Mouse (Mus musculus) left cerebral cortex, postnatal 25 days (tissue): ENCODE results near the gene Sp2. TPM values are rescaled to one million over a fixed set of nuclear protein-coding genes. Genes with fewer than 3 reads are reported as not detected.
A peak's percentile ranks its signal among the peaks of the same experiment; 100 is the strongest.

ENCODE experiments used
- DNase-seq, 2 experiments: peaks; one replicate each; pipeline ENCODE4 v3.0.0; 2022; ENCODE audit warnings: low spot score in 2 of 2, mixed read lengths in 1 of 2
- intact Hi-C: fragments of 180-260 bp; cut with DNase I; formaldehyde crosslinking; loops from one replicate; pipeline ENCODE4 v1.15.1; 2025
- total RNA-seq, 2 experiments: library from RNA; stranded (reverse); gene quantifications; 2 replicates each; pipeline ENCODE4 v1.2.3; 2021

The Sp2 gene
- total RNA-seq, 2 experiments from 2014 or later = 12.8 to 13.5 TPM

GRCm38 (mm10) chr11:96996773-96997379 is 14.1 kb upstream of the Sp2 start:
- intact Hi-C loops = no loop called here
- no peak for DNase-seq

DNA sequence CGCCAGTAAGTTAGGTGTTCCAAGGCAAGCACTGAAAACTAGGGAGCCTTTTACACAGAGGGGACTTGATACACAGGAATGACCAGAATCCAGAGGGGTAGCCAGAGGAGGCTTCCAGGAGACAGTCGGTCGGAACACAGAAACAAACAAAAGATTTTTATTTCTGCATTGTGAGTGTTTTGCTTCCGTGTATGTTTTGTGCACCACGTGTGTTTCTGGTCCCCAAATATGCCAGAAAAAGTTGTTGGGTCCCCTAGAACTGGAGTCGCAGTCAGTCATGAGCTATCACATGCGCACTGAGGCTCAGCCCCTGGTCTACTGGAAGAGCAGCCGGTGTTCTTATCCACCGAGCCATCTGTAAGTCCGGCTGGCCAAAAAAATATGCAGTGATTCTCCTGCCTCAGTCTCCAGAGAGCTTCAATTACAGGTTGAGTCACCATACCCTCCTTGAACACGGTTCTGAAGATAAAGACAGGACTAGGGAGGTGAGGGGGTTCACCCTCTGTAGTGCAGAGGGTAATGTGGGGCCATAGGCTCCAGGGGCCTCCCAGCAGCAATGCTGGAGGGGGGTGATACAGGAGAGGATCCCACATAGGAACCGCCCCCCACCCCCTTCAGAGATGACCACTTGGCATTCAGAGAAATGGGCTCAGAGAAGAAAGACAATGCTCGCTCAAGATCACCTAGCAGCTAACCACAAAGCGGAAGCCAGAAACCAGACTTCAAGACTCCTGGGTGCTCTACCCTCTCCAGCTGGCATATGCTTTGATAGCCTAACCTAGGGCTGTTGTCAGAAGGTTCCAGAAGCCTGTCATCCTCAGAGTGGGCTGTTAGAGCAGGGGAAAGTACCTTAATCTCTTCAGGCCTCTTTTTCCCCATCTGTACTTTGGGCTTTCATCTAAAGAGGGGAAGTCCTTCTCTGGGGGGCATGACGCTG is 13.3 kb upstream of the Sp2 start:
- no peak for DNase-seq
- intact Hi-C loops = no loop called here

DNA sequence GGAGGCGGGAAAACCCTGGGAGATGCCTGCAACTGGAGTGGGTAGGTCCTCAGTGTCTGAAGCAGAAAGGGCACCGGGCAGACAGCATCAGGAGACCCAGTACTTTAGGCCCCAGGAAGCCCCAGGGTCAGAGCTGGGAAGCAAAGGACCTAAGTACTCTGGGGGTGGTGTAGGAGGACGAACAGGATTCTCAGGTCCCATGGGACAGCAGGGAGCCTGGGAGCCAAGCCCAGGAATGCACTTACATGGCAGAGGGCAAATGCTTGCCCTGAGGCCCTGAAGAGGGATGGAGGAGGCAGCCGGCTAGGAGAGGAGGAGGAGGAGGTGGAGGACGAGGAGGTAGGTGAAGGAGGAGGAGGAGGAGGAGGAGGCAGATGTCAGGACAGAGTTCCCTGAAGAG is 12.3 kb upstream of the Sp2 start:
- DNase-seq = no peak
- intact Hi-C loops = no loop called here

DNA sequence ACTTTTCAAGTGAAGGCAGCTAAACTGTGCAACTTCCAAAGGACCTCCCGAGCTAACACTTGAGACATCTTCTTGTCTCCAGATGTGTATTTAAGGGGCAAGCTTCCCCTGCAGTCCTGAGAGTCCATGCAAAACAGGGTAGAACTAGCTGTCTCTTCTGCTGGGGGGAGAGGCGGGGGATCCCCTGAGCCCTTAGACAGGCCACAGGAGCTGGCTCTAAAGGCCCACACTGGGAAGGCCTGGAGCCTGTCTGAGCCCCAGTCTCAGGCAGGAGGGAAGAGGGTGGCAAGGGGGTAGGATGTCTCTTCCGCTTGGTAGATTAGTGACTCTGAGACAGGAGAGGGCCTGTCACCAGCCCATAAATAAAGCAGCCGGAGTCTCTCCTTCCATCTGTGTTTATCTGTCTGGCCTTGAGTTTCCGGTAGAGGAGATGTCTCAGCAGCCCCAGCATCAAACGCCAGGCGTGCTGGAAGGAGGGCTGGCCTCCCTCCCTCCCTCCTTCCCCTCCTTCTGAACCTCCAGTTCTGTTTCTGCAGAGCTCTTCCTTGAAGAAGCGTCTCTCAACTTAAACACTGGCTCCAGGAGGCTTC is 10.1 kb upstream of the Sp2 start:
- DNase-seq = no peak
- intact Hi-C loops = no loop called here

GRCm38 (mm10) chr11:96991501-96991900 is 8.7 kb upstream of the Sp2 start:
- intact Hi-C loops = no loop called here
- DNase-seq = peak in 1 of 2 experiments; percentile 37

GRCm38 (mm10) chr11:96987873-96988655 is 5.3 kb upstream of the Sp2 start:
- intact Hi-C loops = loop anchor here (10.0 kb wide), 1 partner anchor 157 kb away; no protein-coding TSS in a partner anchor
- DNase-seq = peak in 1 of 2 experiments; percentile 33

GRCm38 (mm10) chr11:96986463-96986862 is 3.7 kb upstream of the Sp2 start:
- intact Hi-C loops = loop anchor here (10.0 kb wide), 1 partner anchor 158 kb away; no protein-coding TSS in a partner anchor
- DNase-seq = no peak

DNA sequence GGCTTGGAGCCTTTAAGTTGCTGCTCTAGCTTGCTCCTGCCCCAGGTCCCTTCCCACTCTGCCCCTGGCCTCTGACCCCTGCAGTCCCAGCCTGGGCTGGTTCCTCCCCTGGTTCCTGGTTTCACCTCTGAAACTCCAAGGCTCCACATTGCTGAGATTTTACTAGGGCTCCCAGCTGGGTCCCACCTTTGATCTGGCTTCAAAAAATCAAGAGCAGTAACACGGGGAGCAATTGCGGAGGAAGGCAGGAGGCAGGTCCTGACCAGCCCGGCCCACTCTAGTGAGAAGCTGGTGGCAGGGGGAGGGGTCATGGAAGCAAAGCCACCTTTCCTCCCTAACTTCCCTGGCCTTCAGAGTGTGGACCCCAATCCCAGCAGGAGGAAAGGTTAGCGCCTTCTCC is 2.1 kb upstream of the Sp2 start:
- intact Hi-C loops = loop anchor here (10.0 kb wide), 1 partner anchor 160 kb away; no protein-coding TSS in a partner anchor

DNA sequence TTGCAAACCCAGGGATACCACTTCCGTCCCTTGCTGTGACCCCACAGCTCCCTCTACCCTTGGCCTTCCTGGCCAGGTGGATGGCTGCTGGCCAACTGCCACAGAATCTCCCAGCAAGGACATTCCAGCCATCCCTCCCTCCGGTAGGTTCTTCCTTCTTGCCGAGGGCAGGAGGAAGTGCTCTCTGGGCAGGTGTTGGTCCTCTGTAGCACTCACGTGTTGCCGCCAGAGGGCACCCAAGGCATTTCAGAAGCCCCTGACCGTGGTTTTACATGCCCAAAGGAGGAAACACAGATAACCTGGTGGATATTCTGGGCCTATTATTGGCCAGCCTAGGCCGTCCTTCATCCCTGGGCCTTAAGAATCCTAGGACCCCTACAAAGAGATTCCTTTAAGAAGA is 404 bp downstream of the Sp2 start:
- peak; percentile 77 to 84 for DNase-seq
- intact Hi-C loops = loop anchor here (1.0 to 10.0 kb wide), 2 partner anchors 44 to 162 kb away; no protein-coding TSS in a partner anchor

More for the DNA sequence above, 2.1 kb upstream of the Sp2 start:
- DNase-seq = no peak

DNA sequence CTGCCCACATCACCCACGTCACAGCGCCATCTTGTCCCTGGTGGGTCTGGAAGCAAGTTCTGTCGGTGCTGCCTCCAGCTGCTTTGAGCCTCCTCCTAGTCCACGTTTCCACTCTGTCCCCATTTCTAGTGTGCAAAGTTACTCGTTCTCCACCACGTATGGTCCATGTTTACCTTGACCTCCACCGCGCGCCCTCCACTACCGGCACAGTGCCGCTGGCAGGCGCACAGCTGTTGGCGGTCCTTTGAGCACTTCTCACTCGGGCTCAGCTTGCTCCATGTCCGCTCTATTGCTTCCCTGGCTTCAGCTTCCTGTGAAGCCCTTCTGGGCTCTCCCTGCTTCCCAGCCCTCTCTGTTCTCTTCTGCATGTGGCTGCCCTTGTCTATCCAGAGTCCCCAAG is 1.3 kb downstream of the Sp2 start:
- DNase-seq = no peak
- intact Hi-C loops = loop anchor here (10.0 kb wide), 1 partner anchor 163 kb away; no protein-coding TSS in a partner anchor

DNA sequence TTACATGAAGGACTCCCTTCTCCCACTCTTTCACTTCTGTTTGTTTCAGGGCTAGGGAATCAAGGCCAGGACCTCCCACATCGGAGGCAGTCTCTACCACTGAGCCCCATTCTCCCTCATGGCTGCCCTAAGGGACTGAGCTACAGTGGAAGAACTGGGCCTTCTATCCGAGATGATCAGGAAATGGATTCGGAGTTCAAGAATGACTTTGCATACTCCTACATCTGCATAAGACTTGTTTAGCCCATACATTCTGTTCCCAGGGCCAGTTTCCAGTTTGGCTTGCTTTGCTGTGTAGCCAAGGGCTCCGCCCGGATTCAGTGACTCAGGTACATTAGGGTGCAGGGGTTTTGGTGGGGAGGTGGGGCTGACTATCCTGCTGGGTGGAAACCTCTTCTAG is 2.7 kb downstream of the Sp2 start:
- intact Hi-C loops = loop anchor here (10.0 kb wide), 1 partner anchor 165 kb away; no protein-coding TSS in a partner anchor
- DNase-seq = no peak

- intact Hi-C loops = loop anchor here (5.0 kb wide), 1 partner anchor 62 kb away; the partner anchor contains the start of gene Cdk5rap3
- no peak for DNase-seq
These were observed 3.4 kb downstream of the Sp2 start for GRCm38 (mm10) chr11:96979329-96979728.

- DNase-seq = no peak
- intact Hi-C loops = loop anchor here (5.0 kb wide), 1 partner anchor 61 kb away; the partner anchor contains the start of gene Cdk5rap3
These were observed 4.1 kb downstream of the Sp2 start for GRCm38 (mm10) chr11:96978401-96979246.

GRCm38 (mm10) chr11:96977606-96978400 is 5.0 kb downstream of the Sp2 start:
- DNase-seq = peak; percentile 100
- intact Hi-C loops = loop anchor here (5.0 kb wide), 1 partner anchor 61 kb away; the partner anchor contains the start of gene Cdk5rap3

GRCm38 (mm10) chr11:96976911-96977591 is 5.7 kb downstream of the Sp2 start:
- DNase-seq = peak in 1 of 2 experiments; percentile 86
- intact Hi-C loops = loop anchor here (5.0 kb wide), 1 partner anchor 60 kb away; the partner anchor contains the start of gene Cdk5rap3

DNA sequence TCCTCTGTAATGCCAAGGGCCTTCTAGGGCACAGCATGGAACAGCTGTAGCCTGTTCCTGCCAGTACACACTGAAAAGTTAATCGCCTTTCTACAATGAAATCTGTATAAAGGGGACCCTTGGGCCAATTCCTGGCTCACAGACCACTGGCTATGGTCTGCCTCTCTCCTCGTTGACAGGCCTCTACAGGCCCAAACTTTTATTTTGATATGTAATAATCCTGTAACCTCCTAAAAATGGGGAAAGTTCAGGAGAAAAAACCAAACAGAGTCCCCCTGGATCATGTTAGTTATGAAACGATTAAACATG is 6.4 kb downstream of the Sp2 start:
- DNase-seq = no peak
- intact Hi-C loops = loop anchor here (5.0 kb wide), 1 partner anchor 59 kb away; the partner anchor contains the start of gene Cdk5rap3
